ENCODE assay signal across 8 mouse cellular contexts in the genomic region with DNA sequence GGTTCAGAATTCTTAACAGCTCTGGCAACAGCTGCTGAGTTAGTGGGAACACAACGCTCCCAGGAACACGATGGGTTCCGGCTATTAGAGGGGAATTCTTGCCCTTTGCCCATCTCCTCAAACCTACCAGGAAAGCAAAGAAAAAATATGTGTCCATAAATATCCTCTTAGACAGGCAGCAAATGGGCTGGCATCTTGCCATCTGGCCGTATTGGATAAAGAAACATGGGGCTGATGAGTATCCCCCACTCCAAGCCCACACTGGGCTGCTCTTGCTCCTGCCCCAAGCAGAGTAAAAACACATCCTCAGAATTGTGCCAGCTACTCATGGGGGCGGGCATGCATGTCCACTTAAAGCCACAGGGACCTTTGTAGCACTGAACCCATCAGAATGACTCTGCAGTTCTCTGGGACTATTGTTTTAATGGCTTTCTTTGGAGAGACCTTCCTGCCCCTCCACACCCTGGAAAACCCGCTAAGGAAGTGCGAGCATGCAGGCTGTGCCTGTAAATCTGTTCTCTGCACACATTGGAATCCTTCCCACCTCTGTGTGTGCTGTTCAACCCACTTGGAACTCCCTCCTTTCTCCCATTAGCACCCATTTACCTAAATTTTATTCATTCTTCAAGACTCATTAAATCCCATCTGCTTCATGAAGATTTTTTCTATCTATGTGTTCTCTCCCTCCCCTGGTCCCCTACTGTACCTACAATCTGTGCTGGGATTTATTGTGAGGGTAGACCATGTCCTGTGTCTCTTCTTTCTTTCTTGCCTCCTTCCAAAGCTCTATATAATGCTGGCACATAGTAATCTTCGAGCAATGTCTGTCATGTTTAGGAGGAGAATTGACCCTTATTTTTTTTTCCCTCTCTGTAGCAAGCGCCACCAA.
DNase-seq lines count a peak whose midpoint lies in the region; ATAC-seq lines count a peak whose summit lies in the region.

No protein-coding gene starts in this region.

- DNase-seq in gastrocnemius, postnatal 14 days, result peak; percentile 10
- no peak for DNase-seq in gastrocnemius, adult 18-20 months (ENCODE audit: low spot score)
- DNase-seq in NIH3T3 (ENCODE audit: low read depth), result peak; percentile 1
- peak; percentile 12 to 26 for DNase-seq in left cerebral cortex, postnatal 36 days (ENCODE audit: low spot score in 2 of 2)
- no peak for DNase-seq in urinary bladder, postnatal 14 days (ENCODE audit: low spot score)
- no peak for DNase-seq in adrenal gland, postnatal 14 days
- DNase-seq in retina, postnatal 1 day, result no peak

- peak; percentile 76 for ATAC-seq in frontal cortex, adult (ENCODE audit: low TSS enrichment)

- intact Hi-C loops in gastrocnemius, postnatal 14 days (cut with DNase I; ENCODE audit: low total_unique reads), result loop anchor here (10.0 kb wide), 1 partner anchor 72 kb away; no protein-coding TSS in a partner anchor
- intact Hi-C loops in left cerebral cortex, postnatal 36 days (cut with DNase I), result loop anchor here (10.0 kb wide), 3 partner anchors 142 to 302 kb away; a partner anchor contains a TSS

Comparison
In these comparisons a context has a peak if more than half of its experiments do, and no peak if none do; other contexts are left out.
1. DNase-seq: peak in gastrocnemius, postnatal 14 days (single experiment), NIH3T3 (single experiment) and left cerebral cortex, postnatal 36 days (2 of 2); none in gastrocnemius, adult 18-20 months (single experiment), urinary bladder, postnatal 14 days (single experiment), adrenal gland, postnatal 14 days (single experiment) and retina, postnatal 1 day (single experiment).